Mouse (Mus musculus) cerebellum, adult 18-20 months (tissue): Measurements from ENCODE around the gene Fkbp15.
A peak's percentile ranks its signal among the peaks of the same experiment; 100 is the strongest.

ENCODE experiments used
- DNase-seq, 2 experiments: peaks; one replicate each; pipeline ENCODE4 v3.0.0; 2021

Fkbp15 gene

DNA sequence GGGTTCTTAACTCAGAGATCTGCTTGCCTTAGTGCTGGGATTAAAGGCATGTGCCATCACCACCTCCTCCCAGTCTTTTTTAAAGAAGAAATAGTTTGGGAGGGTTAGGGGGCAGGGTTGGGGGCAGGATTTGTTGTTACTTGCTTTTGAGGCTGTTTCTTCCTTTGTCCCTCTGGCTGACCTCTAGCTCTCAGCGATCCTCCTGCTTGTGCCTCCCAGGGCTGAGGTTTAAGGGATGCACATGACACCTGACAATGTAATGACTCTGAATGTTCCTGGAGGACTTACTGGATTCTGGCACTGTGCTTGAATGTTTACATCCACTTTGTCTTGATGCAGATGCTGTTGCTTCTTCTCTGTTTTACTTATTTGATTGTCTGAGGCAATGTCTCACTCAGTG, 12.1 kb upstream of the Fkbp15 start:
- DNase-seq = no peak

DNA sequence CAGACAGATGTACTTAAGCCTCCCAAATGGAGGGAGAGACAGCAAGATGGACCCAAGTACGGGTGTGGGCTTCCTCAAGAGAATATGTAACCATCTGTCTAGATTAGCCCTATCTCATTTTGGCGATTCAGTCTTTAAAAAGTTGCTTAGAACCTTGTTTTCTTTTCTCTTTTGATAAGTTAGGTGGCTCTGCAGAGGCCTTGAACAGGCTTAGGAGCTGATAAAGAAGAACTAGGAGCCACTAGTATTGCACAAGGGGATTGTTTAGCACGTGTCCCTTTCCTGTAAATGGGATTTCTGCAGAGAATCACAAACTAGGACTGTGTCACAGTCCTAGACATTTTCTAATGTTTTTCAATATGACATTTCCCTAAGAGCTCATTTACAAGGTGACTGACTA, 8.7 kb upstream of the Fkbp15 start:
- DNase-seq = no peak

GRCm38 (mm10) chr4:62367586-62367985, 7.2 kb upstream of the Fkbp15 start:
- DNase-seq = no peak

GRCm38 (mm10) chr4:62366291-62366690, 5.9 kb upstream of the Fkbp15 start:
- no peak for DNase-seq

- no peak for DNase-seq
Observed at GRCm38 (mm10) chr4:62364299-62364698, 4.0 kb upstream of the Fkbp15 start.

GRCm38 (mm10) chr4:62362437-62362836, 2.1 kb upstream of the Fkbp15 start:
- no peak for DNase-seq

GRCm38 (mm10) chr4:62361997-62362396, 1.6 kb upstream of the Fkbp15 start:
- no peak for DNase-seq

DNA sequence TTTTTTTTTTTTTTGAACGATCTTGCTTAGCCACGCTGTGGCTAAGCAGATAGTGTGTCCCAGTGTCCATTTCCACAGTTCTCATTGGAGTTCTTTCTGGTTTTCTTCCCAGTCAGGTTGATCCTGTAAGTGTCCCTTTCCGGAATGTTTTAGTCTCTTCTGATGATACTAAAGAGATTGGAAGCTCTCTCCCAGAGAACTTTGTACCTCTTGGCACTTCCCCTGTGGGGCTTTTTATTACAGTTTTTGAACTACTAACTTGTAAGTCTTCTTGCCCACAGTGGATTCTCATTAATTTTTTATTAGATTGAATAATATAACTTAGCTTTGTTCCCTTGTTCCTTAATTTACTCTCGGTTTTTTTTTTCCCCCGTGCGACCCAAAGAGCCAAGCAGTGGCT, 1.2 kb upstream of the Fkbp15 start:
- DNase-seq = no peak

- no peak for DNase-seq
Observed at GRCm38 (mm10) chr4:62360805-62361455, 582 bp upstream of the Fkbp15 start.

GRCm38 (mm10) chr4:62359256-62359775, 1.0 kb downstream of the Fkbp15 start:
- DNase-seq = no peak

DNA sequence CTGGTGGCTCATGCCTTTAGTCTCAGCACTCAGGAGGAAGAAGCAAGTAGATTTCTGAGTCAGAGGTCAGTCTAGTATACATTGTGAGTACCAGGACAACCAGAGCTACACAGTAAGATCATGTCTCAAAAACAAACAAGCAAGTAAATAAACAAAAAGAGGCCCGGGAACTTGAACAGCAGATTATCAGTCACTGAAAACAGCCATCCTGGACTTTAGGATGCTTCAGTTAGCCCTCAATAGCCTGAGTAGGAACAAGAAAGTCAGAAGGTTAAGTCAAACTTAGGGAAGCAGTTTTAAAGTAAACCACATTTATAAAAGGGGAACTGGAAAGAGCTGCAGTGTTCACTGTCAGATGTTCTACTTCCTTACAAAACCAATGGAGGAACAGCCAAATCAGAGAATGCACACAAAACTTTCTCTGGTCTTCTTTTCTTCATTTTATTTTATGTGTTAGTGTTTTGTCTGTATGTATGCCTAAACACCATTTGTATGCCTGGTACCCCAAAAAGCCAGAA, 2.7 kb downstream of the Fkbp15 start:
- no peak for DNase-seq

DNA sequence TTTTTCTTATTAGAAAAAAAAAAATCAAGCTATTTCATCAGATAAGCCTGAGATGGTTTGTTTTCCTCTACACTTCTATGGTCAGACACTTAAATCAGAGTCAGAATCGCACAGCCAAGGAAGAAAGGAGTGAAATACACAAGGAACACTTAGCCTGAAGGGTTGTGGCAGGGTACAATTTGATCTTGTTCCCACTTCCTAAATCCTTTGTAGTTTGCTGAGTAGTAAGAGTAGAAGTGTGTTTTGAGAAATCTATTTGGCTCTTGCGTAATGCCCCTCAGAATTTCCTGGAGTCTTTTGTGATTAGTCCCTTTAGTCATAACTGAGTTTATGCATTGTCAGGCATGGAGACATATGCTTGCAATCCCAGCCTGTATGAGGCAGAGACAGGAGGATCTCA, 11.0 kb downstream of the Fkbp15 start:
- DNase-seq = no peak

GRCm38 (mm10) chr4:62348329-62348705, 12.0 kb downstream of the Fkbp15 start:
- no peak for DNase-seq

- DNase-seq = no peak
Observed at GRCm38 (mm10) chr4:62347605-62348328, 12.6 kb downstream of the Fkbp15 start.

DNA sequence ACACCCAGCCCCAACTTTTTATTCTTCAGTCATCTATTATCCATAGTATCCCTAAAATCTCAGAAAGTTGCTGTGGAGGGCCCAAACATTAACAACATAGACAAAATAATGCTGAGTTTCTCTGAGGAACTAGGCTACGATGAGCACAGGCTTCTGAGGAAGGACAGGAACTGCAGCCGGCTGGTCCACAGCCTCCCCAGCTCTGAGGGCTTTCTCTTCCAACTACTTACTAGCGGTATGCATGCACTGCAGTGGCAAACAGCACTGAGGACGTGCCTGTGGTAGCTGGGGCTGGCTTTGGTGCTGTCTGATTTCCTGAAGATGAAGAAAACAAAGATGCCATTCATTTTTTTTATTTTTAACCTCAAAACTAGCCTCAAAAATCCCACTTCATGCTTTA, 14.5 kb downstream of the Fkbp15 start:
- DNase-seq = no peak

GRCm38 (mm10) chr4:62344000-62344399, 16.3 kb downstream of the Fkbp15 start:
- DNase-seq = peak in 1 of 2 experiments; percentile 17

- no peak for DNase-seq
Observed at GRCm38 (mm10) chr4:62338536-62338935, 21.8 kb downstream of the Fkbp15 start.

GRCm38 (mm10) chr4:62331977-62332376, 28.4 kb downstream of the Fkbp15 start:
- DNase-seq = no peak

DNA sequence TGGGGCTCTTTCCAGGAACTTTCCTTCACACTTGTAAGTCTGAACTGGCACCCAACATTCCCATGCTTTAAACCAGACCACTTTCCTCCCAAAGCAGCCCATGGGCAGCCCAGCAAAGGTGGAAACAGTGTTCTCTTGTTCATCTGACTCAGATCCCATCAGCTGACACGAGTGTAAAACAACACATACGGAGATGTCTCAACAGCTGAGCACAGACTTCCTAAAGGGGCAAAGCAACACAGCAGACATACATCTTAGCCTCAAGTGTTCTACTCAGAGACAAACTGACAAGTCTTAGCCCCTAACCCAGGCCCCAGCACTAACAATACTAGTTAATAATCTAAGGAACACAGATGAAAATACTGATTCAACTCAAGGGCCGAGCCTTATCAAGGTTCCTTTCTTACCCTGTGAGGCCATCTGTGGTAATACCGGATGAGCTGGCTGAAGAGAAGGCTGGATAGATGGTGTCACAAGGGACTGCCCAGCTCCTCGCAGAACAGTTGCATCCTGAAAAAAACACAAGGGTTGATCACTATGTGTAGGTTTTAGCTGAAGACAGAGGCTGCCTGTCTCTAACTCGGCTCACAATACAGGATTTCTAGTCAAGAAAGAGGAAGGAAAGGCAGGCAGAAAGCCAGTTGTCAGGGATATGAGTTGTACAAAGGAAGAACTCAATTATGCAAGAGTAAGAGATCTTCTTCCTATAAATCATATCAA, 31.2 kb downstream of the Fkbp15 start:
- DNase-seq = no peak

- DNase-seq = no peak
Observed at GRCm38 (mm10) chr4:62326111-62326510, 34.2 kb downstream of the Fkbp15 start.

- no peak for DNase-seq
Observed at GRCm38 (mm10) chr4:62322684-62323083, 37.7 kb downstream of the Fkbp15 start.

GRCm38 (mm10) chr4:62318294-62318693, 42.1 kb downstream of the Fkbp15 start:
- no peak for DNase-seq

DNA sequence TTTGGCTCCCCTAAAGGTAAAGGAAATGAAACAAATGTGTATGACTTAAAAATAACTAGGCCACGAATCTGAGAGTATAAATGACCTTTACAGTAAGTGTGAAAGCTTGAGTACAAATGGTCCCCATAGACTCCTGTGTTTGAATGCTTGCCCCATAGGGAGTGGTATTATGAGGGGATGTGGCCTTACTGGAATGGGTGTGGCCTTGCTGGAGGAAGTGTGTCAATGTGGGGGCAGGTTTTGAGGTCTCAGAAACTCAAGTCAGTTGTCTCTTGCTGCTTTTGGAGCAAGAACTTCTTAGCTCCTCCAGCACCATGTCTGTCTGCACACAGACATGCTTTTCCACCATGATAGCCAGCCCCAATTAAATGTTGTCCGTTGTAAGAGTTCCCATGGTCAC, 43.9 kb downstream of the Fkbp15 start:
- DNase-seq = no peak

DNA sequence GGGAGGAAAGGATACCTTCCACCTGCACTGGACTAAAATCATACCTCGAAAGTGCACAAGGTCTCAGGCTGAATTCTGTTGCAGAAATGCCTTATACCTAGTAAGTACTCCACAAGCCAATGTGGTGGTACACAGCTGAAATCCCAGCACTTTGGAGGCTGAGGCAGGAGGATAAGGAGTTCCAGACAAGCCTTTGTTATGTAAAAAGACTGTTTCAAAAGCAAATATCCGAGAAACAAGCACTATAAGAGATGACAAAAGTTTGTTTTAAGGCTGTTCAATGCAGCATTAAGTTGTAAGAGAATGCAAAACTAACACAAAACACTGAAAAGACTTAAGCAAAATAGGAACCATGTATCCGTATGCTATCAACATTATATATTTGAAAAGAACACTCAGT, 45.8 kb downstream of the Fkbp15 start:
- DNase-seq = no peak
